Mouse (Mus musculus): ENCODE measurements around the gene Klhdc8b.

Gene Klhdc8b

DNA sequence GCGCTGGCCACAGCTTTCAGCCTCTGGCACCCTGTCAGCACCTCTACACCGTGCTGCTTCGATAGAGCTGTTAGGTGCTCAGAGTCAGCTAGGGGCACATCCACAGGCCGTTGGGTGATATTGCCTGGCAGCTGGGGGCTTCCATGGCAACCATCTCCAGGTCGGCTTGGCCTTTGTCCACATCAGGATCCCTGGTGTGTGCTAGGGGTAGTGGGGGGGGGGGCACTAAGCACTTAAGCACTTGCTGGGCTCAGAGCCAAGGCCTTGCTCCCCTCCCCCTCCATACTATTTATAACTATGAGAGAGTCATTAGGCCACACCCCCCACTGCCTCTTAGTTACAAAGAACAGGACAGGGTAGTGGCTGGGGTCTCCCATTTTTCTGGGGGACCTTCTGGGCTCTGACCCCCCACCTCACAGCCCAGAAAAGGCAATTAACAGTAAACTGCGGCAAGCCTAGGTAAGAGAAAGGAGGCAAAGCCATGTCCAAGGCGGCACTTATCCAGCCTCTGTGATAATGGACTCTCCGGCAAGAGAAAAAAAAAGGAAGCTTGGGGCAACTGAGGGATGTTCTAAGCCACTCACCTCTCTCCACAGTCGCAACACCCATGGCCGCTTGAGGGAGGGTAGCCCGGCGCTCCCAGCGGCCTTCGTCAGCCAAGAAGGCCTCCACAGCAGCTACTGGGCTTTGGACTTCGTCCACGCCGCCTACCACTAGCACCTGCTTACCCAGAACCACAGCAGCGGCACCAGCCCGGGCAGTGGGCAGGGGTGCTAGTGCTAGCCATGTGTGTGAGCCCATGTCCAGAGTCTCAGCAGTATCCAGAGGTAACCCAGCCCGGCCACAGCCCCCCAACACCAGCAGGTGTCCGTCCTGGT is 10.8 kb downstream of the Klhdc8b start:
- no peak for DNase-seq

DNA sequence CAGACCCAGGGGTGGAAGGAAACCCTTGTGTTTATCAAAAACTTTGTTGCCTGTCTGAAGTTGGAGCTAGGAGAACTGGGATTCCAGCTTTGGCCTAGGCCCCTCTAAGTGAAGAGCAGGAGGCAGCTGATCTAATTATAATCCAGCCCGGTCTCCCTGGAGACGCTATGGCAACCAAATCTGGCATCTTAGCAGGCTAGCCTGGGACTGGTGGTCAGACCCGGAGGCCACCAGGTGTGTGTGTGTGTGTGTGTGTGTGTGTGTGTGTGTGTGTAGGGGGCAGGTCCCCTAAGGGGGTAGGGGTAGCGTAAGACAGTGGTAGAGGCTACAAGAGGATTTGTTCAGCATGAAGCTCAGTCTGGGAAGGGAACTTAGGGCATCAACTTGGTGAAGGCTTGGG is 11.5 kb downstream of the Klhdc8b start:
- no peak for DNase-seq

DNA sequence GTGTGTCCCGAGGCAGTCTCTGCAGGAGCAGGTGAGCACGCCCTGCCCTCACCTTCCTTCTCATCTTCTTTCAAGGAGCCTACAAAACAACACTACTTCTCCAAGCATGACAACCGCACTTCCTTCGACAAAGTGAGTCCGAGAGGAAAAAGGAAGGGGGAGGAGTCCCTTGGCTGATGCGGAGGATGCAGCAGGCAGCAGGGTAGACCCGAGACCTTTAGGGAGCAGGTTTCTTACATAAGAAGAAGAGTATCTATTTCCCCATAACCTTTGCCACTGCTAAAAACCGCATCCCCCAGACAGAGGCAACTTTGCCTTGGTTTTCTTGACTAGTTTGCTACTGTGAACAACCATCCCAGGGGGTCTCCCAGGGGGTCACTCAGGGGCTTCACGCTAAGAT is 16.3 kb downstream of the Klhdc8b start:
- no peak for DNase-seq

DNA sequence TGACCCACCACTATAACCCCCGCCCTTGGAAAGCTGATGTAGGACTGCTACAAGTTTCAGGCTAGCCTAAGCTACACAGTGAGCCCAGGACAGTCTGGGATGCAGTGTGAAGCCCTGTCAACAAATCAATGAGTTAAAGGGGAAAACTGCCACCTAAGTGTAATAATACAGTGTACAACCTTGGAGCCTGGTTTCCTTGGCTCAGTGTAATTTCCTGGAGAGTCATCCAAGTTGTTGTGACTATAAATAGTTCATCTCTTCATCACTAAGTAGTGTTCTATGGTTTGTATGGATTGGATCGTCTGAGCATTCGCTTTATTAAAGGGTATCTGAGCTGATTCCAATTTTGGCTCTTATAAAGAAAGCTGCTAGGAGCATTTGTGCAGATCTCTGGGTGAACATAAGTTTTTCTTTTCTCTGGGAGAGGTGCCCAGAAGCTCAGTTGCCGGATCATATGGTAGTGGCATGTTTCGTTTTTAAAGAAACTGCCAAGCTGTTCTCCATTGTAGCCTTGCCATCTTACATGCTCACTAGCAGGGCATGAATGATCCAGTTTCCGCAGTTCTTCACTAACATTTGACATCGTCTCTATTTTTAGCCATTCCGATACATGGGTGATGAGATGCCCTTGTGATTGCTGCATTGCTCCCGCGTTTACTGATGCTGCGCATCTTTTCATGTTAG is 20.0 kb downstream of the Klhdc8b start:
- no peak for DNase-seq

DNA sequence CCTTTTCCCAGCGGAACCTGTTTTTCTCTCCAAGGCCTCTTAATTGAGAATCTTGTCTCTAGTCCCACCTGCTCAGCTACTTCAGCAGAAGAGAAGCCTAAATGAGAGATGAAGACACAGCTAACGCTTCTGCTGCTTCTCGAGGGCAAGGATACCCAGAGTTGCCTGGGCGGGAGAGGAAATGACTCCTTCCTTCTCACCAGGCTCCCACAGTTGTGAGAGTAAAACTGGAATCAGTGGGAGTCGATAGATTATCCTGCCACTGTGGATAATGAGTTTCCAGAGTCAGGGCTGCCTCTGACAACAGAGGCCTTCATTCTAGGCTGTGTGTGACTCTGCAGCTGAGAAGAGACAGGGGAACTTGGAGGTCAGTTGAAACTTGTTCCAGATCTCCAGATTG is 20.9 kb downstream of the Klhdc8b start:
- DNase-seq = no peak

DNA sequence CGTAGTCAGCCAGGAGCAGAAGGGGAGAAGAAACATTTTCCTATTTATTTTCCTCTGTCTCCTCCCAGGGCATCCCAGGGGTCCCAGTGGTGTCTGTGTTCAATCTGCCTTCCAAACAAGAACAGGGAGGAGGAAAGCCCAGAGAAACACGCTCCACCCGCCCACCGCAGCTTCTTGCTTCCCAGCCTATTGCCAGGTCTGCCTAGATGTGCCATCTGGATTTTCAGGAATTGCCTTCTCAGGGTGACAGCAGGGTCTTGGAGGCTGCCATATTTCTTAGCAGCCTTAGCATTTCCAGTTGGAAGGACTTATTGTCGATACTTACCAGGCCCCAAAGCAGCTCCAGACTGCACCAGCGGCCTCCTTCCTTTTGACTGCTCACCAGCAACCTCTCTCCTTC is 22.2 kb downstream of the Klhdc8b start:
- DNase-seq = no peak

DNA sequence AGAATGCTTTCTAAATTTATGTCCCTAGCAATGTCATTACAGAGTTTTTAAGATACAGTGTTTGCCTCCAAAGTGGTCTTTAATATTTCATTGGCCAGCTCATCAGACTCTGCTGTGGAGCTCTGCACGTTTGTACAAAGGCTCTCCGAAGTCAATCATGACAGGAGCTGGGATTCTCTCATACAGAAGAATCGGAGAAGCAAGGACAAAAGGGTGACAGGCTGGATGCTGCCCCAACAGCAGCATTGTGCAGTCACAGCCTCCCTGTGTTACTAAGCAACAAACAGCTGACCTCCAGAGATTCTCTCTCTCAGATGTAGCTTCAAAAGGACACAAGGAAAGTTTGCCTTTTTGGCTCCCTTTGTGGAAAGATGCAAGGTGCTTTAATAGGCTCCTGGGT is 25.2 kb downstream of the Klhdc8b start, which contains the start of gene BC048562:
Gene BC048562, plus strand, starts transcription at position 301 of the 400 bp plus-strand sequence.
- DNase-seq = no peak

DNA sequence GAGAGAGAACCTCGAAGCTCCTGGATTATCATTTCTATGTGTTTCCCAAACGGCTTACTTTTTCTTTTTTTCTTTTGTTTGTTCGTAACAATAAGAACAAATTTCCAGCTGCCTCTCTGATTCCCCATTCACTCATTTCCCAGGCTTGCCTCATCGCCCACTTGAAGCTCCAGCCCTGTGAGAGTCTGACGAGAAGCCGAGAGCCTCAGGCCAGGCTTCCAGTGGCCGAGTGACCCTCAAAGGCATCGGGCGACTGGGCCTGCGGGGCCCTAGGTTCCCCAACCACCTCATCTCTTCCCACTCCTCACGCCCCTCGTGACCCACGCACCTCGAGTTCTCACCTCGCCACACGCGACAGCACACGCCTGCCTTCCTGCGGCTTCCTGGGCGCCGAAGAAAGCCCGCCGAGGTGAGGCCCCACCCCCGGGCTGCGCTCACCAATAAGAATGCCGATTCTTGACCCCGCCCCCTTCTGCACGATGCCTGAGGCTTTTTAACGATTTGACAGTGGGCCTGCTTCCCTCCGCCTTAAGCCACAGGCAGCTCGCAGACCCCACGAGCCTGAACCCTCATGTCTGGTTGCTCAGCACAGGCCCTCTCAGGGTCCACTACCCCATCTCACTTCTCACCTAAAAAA is 29.8 kb downstream of the Klhdc8b start:
- no peak for DNase-seq

DNA sequence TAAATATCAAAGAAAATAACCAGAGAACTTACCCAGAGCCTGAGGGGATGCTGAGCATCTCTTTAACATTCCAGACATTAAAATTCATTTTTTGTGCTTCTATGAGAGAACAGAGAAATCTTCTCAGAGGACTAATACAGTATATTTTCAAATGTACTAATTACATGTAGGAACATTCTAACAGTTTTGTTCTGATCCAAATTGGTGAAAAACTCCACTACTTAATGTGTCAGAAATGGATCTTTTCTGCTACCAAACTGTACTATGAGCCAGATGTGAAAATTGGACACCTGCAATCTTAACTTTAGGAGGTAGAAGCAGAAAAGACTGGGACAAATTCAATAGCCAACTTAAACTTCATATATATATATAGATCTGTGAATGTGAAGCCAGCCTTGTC is 33.0 kb downstream of the Klhdc8b start, which contains the start of gene Ccdc36:
Gene Ccdc36, minus strand, starts transcription at position 101 of the 400 bp plus-strand sequence.
- no peak for DNase-seq

DNA sequence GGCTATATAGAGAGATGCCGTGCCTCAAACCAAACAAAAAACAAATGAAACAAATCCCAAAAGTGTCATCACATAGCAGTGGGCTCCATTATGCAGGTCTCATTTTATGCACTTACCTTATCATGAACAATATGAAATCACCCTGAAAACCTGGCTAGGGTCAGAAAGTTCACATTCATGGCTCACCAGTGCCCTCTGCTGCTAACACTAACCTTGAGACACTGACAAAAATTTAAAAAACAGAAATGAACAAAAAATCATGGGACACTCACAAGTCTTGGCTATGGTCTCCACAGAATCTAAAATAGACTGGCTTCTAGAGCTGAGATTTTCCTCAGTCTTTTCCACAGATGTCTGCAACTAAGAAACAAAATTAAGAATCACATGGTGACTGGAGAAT is 49.2 kb downstream of the Klhdc8b start:
- peak in 1 of 2 experiments; percentile 21 for DNase-seq

DNA sequence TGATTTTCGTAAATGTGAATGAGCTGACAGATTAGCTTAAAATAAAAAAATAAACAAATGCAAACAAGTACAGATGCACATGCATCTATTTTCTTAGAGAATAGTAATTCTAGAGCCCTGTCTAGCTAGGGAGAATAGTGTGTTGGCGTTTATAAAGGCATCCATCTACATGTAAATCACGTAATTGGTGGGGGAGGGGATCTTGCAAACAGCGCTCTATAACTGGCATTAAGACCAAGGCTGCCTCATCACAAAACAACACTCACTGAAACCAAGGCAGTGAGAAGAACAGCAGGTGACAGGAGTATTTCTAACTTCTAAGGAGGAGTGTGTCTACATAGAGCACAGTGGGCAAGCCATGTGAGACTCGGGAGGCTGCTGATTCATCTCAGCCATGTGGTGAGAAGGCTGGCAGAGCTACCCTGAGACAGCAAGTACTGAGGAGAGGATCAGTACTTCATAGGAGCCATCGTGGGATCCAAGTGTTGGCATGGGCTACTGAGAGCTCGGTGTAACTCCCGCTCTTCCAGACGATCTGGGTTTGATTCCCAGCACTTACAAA is 49.9 kb downstream of the Klhdc8b start:
- DNase-seq = no peak

DNA sequence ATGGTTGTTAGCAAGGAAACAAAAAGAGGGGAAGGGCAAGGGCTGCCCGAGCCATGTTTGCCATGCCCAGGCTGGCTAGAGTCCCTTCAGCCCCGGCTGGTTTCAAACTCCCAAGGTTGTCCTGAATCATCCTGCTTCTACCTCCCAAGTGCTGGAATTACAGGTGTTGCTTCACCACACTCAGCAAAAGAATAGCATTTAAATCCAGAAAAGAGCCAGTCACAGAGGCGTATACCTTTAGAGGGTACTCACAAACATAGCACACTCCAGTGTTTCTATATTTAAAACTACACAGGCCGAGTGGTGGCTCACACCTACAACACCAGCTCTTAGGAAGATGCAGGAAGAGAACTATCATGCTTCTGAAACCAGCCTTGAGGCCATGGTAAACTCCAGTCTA is 51.8 kb downstream of the Klhdc8b start:
- no peak for DNase-seq

DNA sequence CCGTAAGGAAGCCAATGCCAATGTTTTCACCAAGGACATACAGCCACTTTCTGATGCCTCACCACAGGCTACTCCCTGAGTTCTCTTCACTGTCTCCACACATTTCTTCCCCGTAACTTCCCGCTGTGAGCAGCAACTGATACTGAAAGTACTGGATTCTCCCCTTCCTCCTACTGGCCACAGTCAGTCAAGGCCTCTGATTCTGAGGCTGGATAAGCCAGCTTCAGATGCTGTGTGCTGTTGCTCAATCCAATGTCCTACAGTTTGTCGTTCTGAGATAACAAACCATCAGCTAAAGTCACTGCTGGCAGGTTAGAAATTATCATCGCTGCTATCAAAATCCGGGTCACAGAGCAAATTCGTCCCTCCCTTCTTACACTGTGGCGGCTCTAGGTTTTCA is 56.9 kb downstream of the Klhdc8b start:
- DNase-seq = no peak

DNA sequence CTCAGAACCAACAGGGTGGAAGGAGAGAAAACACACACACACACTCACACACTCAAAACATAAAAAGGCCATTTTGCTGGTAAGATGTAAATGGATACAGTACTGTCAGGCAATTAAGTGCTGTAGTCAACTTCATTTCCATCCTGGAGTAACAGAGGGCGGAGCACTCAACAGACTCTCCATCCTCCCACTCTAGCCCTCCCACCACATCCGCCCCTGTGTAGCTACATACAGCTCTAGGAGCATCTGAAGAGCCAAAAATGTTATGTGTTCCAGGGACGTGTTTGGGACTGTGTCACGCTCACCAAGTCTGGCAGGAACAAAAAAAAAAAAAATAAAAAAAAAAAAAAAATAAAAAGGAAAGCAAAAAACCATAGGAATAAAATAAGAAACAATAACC is 58.3 kb downstream of the Klhdc8b start:
- no peak for DNase-seq

DNA sequence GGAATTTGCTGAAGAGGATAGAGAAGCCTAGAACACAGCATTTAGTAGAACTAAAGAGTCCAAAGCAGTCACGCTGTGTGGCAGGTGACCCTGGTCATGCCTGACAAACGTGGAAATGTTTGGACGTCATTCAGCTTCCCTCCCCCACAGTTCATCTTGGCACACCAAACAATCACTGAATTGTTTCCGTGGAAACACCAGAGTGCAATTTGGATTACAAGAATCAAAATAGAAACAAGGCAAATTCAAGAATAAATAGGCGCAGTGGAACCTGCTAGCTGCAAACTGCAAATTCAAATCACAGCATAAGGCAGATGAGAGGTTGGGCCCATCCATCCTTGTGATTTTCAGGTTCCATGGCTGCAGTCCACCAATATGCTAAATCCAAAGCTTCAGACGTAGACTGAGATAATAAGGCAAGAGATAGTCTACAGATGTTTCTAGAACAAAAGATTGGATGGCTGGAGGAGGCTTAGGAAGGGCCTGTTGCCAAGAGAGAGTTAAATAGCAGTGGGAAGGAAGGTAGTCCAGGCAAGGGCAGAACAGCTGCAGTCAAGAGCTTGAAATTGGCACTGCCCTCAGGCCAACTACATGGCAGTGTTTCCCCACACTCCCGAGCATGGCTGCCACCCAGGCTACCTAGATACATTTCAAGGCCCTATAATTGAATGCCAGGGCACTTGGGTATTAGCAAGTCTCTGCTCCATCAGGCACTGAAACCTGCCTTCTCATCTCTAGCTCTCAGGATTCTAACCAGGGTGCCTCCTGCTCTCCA is 60.0 kb downstream of the Klhdc8b start:
- DNase-seq = no peak

DNA sequence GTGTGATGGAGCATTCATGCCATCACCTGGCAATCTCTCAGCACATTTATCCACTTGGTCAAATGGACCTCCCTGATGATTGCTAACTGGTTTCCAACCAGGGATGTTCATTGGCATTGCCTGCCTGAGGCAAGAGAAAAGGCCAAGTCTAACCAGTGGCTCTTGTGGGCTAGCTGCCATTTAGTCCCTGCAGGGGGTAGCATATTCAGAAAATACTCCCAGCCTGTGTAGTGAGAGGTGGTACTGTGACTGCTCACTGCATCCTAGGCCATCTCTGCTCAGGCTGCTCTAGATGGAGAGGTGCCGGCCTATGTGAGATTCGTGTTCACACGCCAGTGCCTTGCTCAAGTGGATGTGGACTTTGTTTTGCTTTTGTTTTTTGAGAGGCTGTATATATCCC is 63.1 kb downstream of the Klhdc8b start:
- DNase-seq = no peak
